Mouse (Mus musculus) liver, postnatal 0 days (tissue): ENCODE data around the gene Ostf1. TPM values are rescaled to one million over a fixed set of nuclear protein-coding genes. Genes with fewer than 3 reads are reported as not detected.

ENCODE experiments used
- ATAC-seq: fragments of 200-750 bp; cut with Nextera tagmentation; 2 replicates; pipeline ENCODE4 v1.8.0; 2017; ENCODE audit warnings: mild to moderate bottlenecking, moderate library complexity
- DNase-seq: peaks from one replicate; pipeline ENCODE4 v3.0.0-alpha.2; 2016
- H3K27ac ChIP-seq: fragments of 300-500 bp; sonication (generic); 2 replicates; pipeline ENCODE4 v1.5.1; 2014; ENCODE audit warnings: antibody characterized with exemption, moderate library complexity, mild to moderate bottlenecking, low read depth
- H3K27me3 ChIP-seq: fragments of 300-500 bp; sonication (generic); 2 replicates; pipeline ENCODE4 v1.6.1; 2014; ENCODE audit warnings: low read length, control low read depth, mixed read lengths; ENCODE audit not compliant: insufficient read depth
- H3K36me3 ChIP-seq: fragments of 300-500 bp; sonication (generic); replicated peaks from 2 replicates; pipeline ENCODE4 v1.6.1; 2014; ENCODE audit warnings: mild to moderate bottlenecking, control low read depth, low read length, moderate library complexity, mixed read lengths; ENCODE audit not compliant: insufficient read depth
- H3K4me1 ChIP-seq: fragments of 300-500 bp; sonication (generic); 2 replicates; pipeline ENCODE4 v1.6.1; 2014; ENCODE audit warnings: antibody characterized with exemption, mild to moderate bottlenecking, control low read depth; ENCODE audit not compliant: insufficient read depth
- H3K4me2 ChIP-seq: fragments of 300-500 bp; sonication (generic); 2 replicates; pipeline ENCODE4 v1.6.1; 2014; ENCODE audit warnings: low read depth, mild to moderate bottlenecking, low read length, moderate library complexity, mixed read lengths
- H3K4me3 ChIP-seq: fragments of 300-500 bp; sonication (generic); 2 replicates; pipeline ENCODE4 v1.5.1; 2014; ENCODE audit warnings: low read depth, low read length
- H3K9ac ChIP-seq: fragments of 300-500 bp; sonication (generic); replicated peaks from 2 replicates; pipeline ENCODE4 v1.6.1; 2014; ENCODE audit warnings: mild to moderate bottlenecking, moderate library complexity
- H3K9me3 ChIP-seq: fragments of 300-500 bp; sonication (generic); 2 replicates; pipeline ENCODE4 v1.6.1; 2016; ENCODE audit warnings: mild to moderate bottlenecking, control low read depth, low read length, mixed read lengths
- CTCF ChIP-seq: sonication (generic); IDR thresholded peaks from 2 replicates; pipeline ENCODE4 v1.5.1; 2016; ENCODE audit warnings: antibody characterized with exemption, low read depth
- EP300 ChIP-seq: IDR thresholded peaks from 2 replicates; pipeline ENCODE4 v1.6.1; 2016; ENCODE audit warnings: antibody characterized with exemption, low read depth, mild to moderate bottlenecking
- WGBS: fragments of 180-500 bp; shearing (Covaris S2); extraction: QIAGEN DNeasy Blood & Tissue Kit; methylation state at CpG from one replicate; pipeline ENCODE4 v1.1.7; 2014; ENCODE audit not compliant: insufficient replicate concordance; 5-methylcytosine and 5-hydroxymethylcytosine counted together
- polyA plus RNA-seq: library from polyadenylated mRNA; unstranded; fragments of >200 nt; fragmentation: Nextera tagmentation; extraction: Ambion mirVana; gene quantifications from 2 replicates; pipeline ENCODE4 v1.2.1, GENCODE M21; 2015

Ostf1 gene
- polyA plus RNA-seq, 1 experiment from 2014 or later, result 93.7 TPM

GRCm38 (mm10) chr19:18666966-18667365 is 35.3 kb upstream of the Ostf1 start:
- Histone ChIP-seq H3K27me3 (no peaks in the 10 kb centered on the region), H3K4me2 (no peak overlapping the region), H3K27ac (no peak overlapping the region), H3K9me3 (no peaks in the 10 kb centered on the region), H3K9ac (no peak overlapping the region), H3K36me3 (no peaks in the 10 kb centered on the region), H3K4me3 (no peak overlapping the region), H3K4me1 (peaks cover 8% of the 10 kb centered on the region)
- DNase-seq (no peak), ATAC-seq (no peak)
- no peak for TF ChIP-seq CTCF
- no peak for TF ChIP-seq EP300
- 88% methylated on average over 7 of the region's 7 CpGs for WGBS

GRCm38 (mm10) chr19:18663904-18664303 is 32.3 kb upstream of the Ostf1 start:
- 45% methylated on average over 2 of the region's 2 CpGs for WGBS
- no peaks in the 10 kb centered on the region for H3K9me3 ChIP-seq
- no peak for ATAC-seq
- no peak for DNase-seq
- 0 out of 2 replicates have a peak overlapping the region, but pooled peaks have one; percentile 11 for H3K27ac ChIP-seq
- H3K4me3 ChIP-seq, result no peak overlapping the region
- H3K4me1 ChIP-seq, result no peaks in the 10 kb centered on the region
- no peaks in the 10 kb centered on the region for H3K27me3 ChIP-seq
- H3K4me2 ChIP-seq, result no peak overlapping the region
- H3K36me3 ChIP-seq, result no peaks in the 10 kb centered on the region
- TF ChIP-seq CTCF (peak; percentile 33; the same call in 1 of the 2 replicates), EP300 (no peak)
- no peak overlapping the region for H3K9ac ChIP-seq

- 34% methylated on average over 1 of the region's 1 CpGs for WGBS
- TF ChIP-seq EP300 (no peak), CTCF (no peak)
- H3K9ac ChIP-seq, result no peak overlapping the region
- H3K4me1 ChIP-seq, result no peaks in the 10 kb centered on the region
- no peak overlapping the region for H3K4me2 ChIP-seq
- no peaks in the 10 kb centered on the region for H3K27me3 ChIP-seq
- DNase-seq (no peak), ATAC-seq (peak; percentile 56)
- H3K4me3 ChIP-seq, result no peak overlapping the region
- H3K9me3 ChIP-seq, result no peaks in the 10 kb centered on the region
- no peaks in the 10 kb centered on the region for H3K36me3 ChIP-seq
- H3K27ac ChIP-seq, result no peak overlapping the region
These were observed 30.1 kb upstream of the Ostf1 start for GRCm38 (mm10) chr19:18661683-18662082.

- no peaks in the 10 kb centered on the region for H3K36me3 ChIP-seq
- DNase-seq (no peak), ATAC-seq (no peak)
- H3K27me3 ChIP-seq, result no peaks in the 10 kb centered on the region
- H3K9me3 ChIP-seq, result no peaks in the 10 kb centered on the region
- TF ChIP-seq CTCF (no peak), EP300 (no peak)
- no peak overlapping the region for H3K4me2 ChIP-seq
- no peak overlapping the region for H3K9ac ChIP-seq
- no peak overlapping the region for H3K4me3 ChIP-seq
- H3K4me1 ChIP-seq, result no peaks in the 10 kb centered on the region
- H3K27ac ChIP-seq, result no peak overlapping the region
- WGBS, result 90% methylated on average over 3 of the region's 3 CpGs
These were observed 28.8 kb upstream of the Ostf1 start for GRCm38 (mm10) chr19:18660466-18660865.

- H3K9me3 ChIP-seq, result no peaks in the 10 kb centered on the region
- DNase-seq, result no peak
- no peaks in the 10 kb centered on the region for H3K36me3 ChIP-seq
- TF ChIP-seq EP300 (no peak), CTCF (no peak)
- H3K9ac ChIP-seq, result no peak overlapping the region
- peak; percentile 57 for ATAC-seq
- H3K4me1 ChIP-seq, result peaks cover under 1% of the 10 kb centered on the region; the same call in 1 of the 2 replicates
- no peak overlapping the region for H3K4me2 ChIP-seq
- H3K27ac ChIP-seq, result no peak overlapping the region
- H3K27me3 ChIP-seq, result no peaks in the 10 kb centered on the region
- WGBS, result 67% methylated on average over 1 of the region's 1 CpGs
- no peak overlapping the region for H3K4me3 ChIP-seq
These were observed 27.7 kb upstream of the Ostf1 start for GRCm38 (mm10) chr19:18659349-18659748.

- DNase-seq, result no peak
- H3K27ac ChIP-seq, result no peak overlapping the region
- peaks cover 3% of the 10 kb centered on the region; the same call in 1 of the 2 replicates for H3K4me1 ChIP-seq
- no peak overlapping the region for H3K4me3 ChIP-seq
- no peaks in the 10 kb centered on the region for H3K36me3 ChIP-seq
- WGBS, result 62% methylated on average over 4 of the region's 4 CpGs
- no peak overlapping the region for H3K9ac ChIP-seq
- no peaks in the 10 kb centered on the region for H3K27me3 ChIP-seq
- no peak for ATAC-seq
- no peak overlapping the region for H3K4me2 ChIP-seq
- TF ChIP-seq CTCF (no peak), EP300 (no peak)
- no peaks in the 10 kb centered on the region for H3K9me3 ChIP-seq
These were observed 26.9 kb upstream of the Ostf1 start for GRCm38 (mm10) chr19:18658473-18658872.

- DNase-seq (no peak), ATAC-seq (no peak)
- Histone ChIP-seq H3K27ac (no peak overlapping the region), H3K36me3 (no peaks in the 10 kb centered on the region), H3K4me2 (no peak overlapping the region), H3K9me3 (no peaks in the 10 kb centered on the region), H3K4me3 (no peak overlapping the region), H3K27me3 (no peaks in the 10 kb centered on the region), H3K9ac (no peak overlapping the region), H3K4me1 (peaks cover 3% of the 10 kb centered on the region; the same call in 1 of the 2 replicates)
- WGBS, result 69% methylated on average over 7 of the region's 7 CpGs
- TF ChIP-seq EP300, result no peak
- no peak for TF ChIP-seq CTCF
These were observed 24.4 kb upstream of the Ostf1 start for GRCm38 (mm10) chr19:18655999-18656398.
